11 mouse cellular contexts compared by ENCODE assay signal in genomic region chr1:75384470-75385141, GRCm38 (mm10). TPM values are rescaled to one million over a fixed set of nuclear protein-coding genes. Genes with fewer than 3 reads are reported as not detected.
DNase-seq lines count a peak whose midpoint lies in the region; ATAC-seq and TF ChIP-seq lines count a peak whose summit lies in the region.
"Had no signal": no experiment of that assay in that cellular context is flagged by ENCODE, and none has a peak within 500 bp of the region (broad histone marks: within the 10 kb centered on the region; RNA-seq: fewer than 3 reads in every experiment).

No protein-coding gene starts in this region.

- no peak for DNase-seq in frontal cortex, postnatal 10 days (ENCODE audit: low spot score in 2 of 2)
- peak; percentile 49 for DNase-seq in layer of hippocampus, adult 9-11 months
- no peak for DNase-seq in layer of hippocampus, adult 8-10 months (ENCODE audit: low spot score in 2 of 2)
- no peak for DNase-seq in midbrain, postnatal 0 days (ENCODE audit: low spot score)
- no peak for DNase-seq in gastrocnemius, adult 8-10 months (ENCODE audit: low spot score in 2 of 2)
- DNase-seq: adrenal gland, postnatal 25 days had no signal

- H3K9ac ChIP-seq in hindbrain, embryonic 13.5 days = peak overlapping the region; percentile 62
- H3K9ac ChIP-seq in midbrain, postnatal 0 days (replicated peaks; ENCODE audit: low read length, poor library complexity, severe bottlenecking) = no peak overlapping the region
- H3K9ac ChIP-seq: liver, embryonic 14.5 days had no signal

- peaks cover 83% of the 10 kb centered on the region for H3K4me1 ChIP-seq in hindbrain, embryonic 13.5 days (replicated peaks)
- H3K4me1 ChIP-seq in midbrain, postnatal 0 days (ENCODE audit: insufficient read depth, low read length) = peaks cover 42% of the 10 kb centered on the region

- H3K27ac ChIP-seq in hindbrain, embryonic 13.5 days = peak overlapping the region; percentile 66; the same call in 1 of the 2 replicates
- no peak overlapping the region for H3K27ac ChIP-seq in midbrain, postnatal 0 days (ENCODE audit: low read depth, low read length)
- H3K27ac ChIP-seq: liver, embryonic 14.5 days had no signal

- peak; percentile 21; the same call in 1 of the 2 replicates for ATAC-seq in frontal cortex, adult (ENCODE audit: low TSS enrichment)
- ATAC-seq in hindbrain, embryonic 13.5 days (ENCODE audit: low FRiP score) = no peak
- no peak for ATAC-seq in midbrain, postnatal 0 days (ENCODE audit: low FRiP score)
- ATAC-seq: CD4-positive, CD25-positive, alpha-beta regulatory T cell, adult 4 months had no signal

- no peak for TF ChIP-seq CTCF in midbrain, postnatal 0 days (IDR thresholded peaks at IDR 0.05)

- H3K4me3 ChIP-seq in hindbrain, embryonic 13.5 days = no peak overlapping the region
- no peak overlapping the region for H3K4me3 ChIP-seq in midbrain, postnatal 0 days (ENCODE audit: low read depth, low read length)

- 86% methylated on average over 27 of the region's 27 CpGs for WGBS in hindbrain, embryonic 13.5 days
- WGBS in midbrain, postnatal 0 days = 88% methylated on average over 25 of the region's 27 CpGs

- H3K9me3 ChIP-seq in hindbrain, embryonic 13.5 days = no peaks in the 10 kb centered on the region
- no peaks in the 10 kb centered on the region for H3K9me3 ChIP-seq in midbrain, postnatal 0 days (ENCODE audit: low read length)

- peaks cover 62% of the 10 kb centered on the region for H3K27me3 ChIP-seq in hindbrain, embryonic 13.5 days
- peaks cover 11% of the 10 kb centered on the region; the same call in 1 of the 2 replicates for H3K27me3 ChIP-seq in midbrain, postnatal 0 days (ENCODE audit: insufficient read depth, low read length)

- H3K36me3 ChIP-seq in hindbrain, embryonic 13.5 days = 0 out of 2 replicates have a peak, but pooled peaks cover 2% of the 10 kb centered on the region
- H3K36me3 ChIP-seq in midbrain, postnatal 0 days (ENCODE audit: insufficient read depth, low read length) = peaks cover 3% of the 10 kb centered on the region; the same call in 1 of the 2 replicates

- peak overlapping the region; percentile 40 for H3K4me2 ChIP-seq in hindbrain, embryonic 13.5 days
- peak overlapping the region; percentile 36; the same call in 1 of the 2 replicates for H3K4me2 ChIP-seq in midbrain, postnatal 0 days (ENCODE audit: low read depth, low read length, poor library complexity, severe bottlenecking)

RNA-seq across cellular contexts. Expression of gene Speg, which starts 9.5 kb away (rescaled TPM):
- total RNA-seq in layer of hippocampus, adult 8-10 months (2022) = 100 to 1,000 TPM; 168 to 185 (median 182) TPM
- polyA plus RNA-seq in hindbrain, embryonic 13.5 days (2015; fragmentation: Nextera tagmentation; extraction: Ambion mirVana) = 15.9 and 16.0 TPM in 2 replicates
- 62.9 and 70.6 TPM in 2 replicates for total RNA-seq in midbrain, postnatal 0 days (2014; rRNA removed)
- polyA plus RNA-seq in midbrain, postnatal 0 days (2015; fragmentation: Nextera tagmentation; extraction: Ambion mirVana) = 22.0 and 23.7 TPM in 2 replicates
- 100 to 1,000 TPM; 283 to 320 (median 317) TPM for total RNA-seq in gastrocnemius, adult 8-10 months (2022)
- total RNA-seq: common myeloid progenitor, adult 5-6 weeks had no signal

RNA-seq across cellular contexts. Expression of gene Des, which starts 24.5 kb away (rescaled TPM):
- 1 to 10 TPM in 3 of 4 experiments, under 1 TPM in 1; 0.60 to 1.9 (median 1.5) TPM for total RNA-seq in layer of hippocampus, adult 8-10 months (2022)
- 1.8 and 2.9 TPM in 2 replicates for polyA plus RNA-seq in hindbrain, embryonic 13.5 days (2015; fragmentation: Nextera tagmentation; extraction: Ambion mirVana)
- total RNA-seq in midbrain, postnatal 0 days (2014; rRNA removed) = 1.9 and 2.6 TPM in 2 replicates
- 1.4 and 1.6 TPM in 2 replicates for polyA plus RNA-seq in midbrain, postnatal 0 days (2015; fragmentation: Nextera tagmentation; extraction: Ambion mirVana)
- 1,000 to 10,000 TPM; 2,187 to 2,605 (median 2,481) TPM for total RNA-seq in gastrocnemius, adult 8-10 months (2022)
- total RNA-seq: common myeloid progenitor, adult 5-6 weeks had no signal
- polyA plus RNA-seq: CD4-positive, CD25-positive, alpha-beta regulatory T cell, adult 4 months had no signal

RNA-seq across cellular contexts. Expression of gene Gmppa, which starts 51.1 kb away (rescaled TPM):
- total RNA-seq in layer of hippocampus, adult 8-10 months (2022) = 10 to 100 TPM; 58.3 to 77.2 (median 72.7) TPM
- 84.0 and 84.4 TPM in 2 replicates for polyA plus RNA-seq in hindbrain, embryonic 13.5 days (2015; fragmentation: Nextera tagmentation; extraction: Ambion mirVana)
- 77.1 and 94.9 TPM in 2 replicates for total RNA-seq in midbrain, postnatal 0 days (2014; rRNA removed)
- 67.4 and 76.1 TPM in 2 replicates for polyA plus RNA-seq in midbrain, postnatal 0 days (2015; fragmentation: Nextera tagmentation; extraction: Ambion mirVana)
- total RNA-seq in gastrocnemius, adult 8-10 months (2022) = 10 to 100 TPM; 41.1 to 50.3 (median 42.8) TPM

Comparison
In these comparisons a context has a peak if more than half of its experiments do, and no peak if none do; other contexts are left out.
1. RNA of gene Des, which starts 24.5 kb away (total RNA-seq): 2,187 to 2,605 TPM in gastrocnemius, adult 8-10 months; 1.9 to 2.6 TPM in midbrain, postnatal 0 days and 0.60 to 1.9 TPM in layer of hippocampus, adult 8-10 months; every median in the first group is over 100 times any median in the second.